Comparison of ENCODE assay signal across 1 mouse cellular context in genomic region chr2:60209703-60210651, GRCm38 (mm10).
A peak's percentile ranks its signal among the peaks of the same experiment; 100 is the strongest.
TF ChIP-seq lines count a peak whose summit lies in the region.

Gene Baz2b (minus strand): TSS chr2:60209839.
Gene March7 (plus strand): TSS chr2:60209887.

TF ChIP-seq in CH12.LX, 34 proteins besides CTCF, POLR2A, EP300 and RAD21 (continued from another document):
- no peak for TF ChIP-seq USF2 (conservative IDR thresholded peaks at IDR 0.05; ENCODE audit: low read depth, low read length)
- peak; percentile 48; the same call in 1 of the 2 replicates for TF ChIP-seq MAZ (IDR thresholded peaks at IDR 0.05; ENCODE audit: low read depth, low read length)
- no peak for TF ChIP-seq GABPA (IDR thresholded peaks at IDR 0.05; ENCODE audit: insufficient replicate concordance, low read depth, low read length)
- no peak for TF ChIP-seq MAX (IDR thresholded peaks at IDR 0.05; ENCODE audit: low read length)
- peak; percentile 20; the same call in 1 of the 2 replicates for TF ChIP-seq SMC3 (IDR thresholded peaks at IDR 0.05; ENCODE audit: low read depth, low read length)
- TF ChIP-seq MYC (IDR thresholded peaks at IDR 0.05; ENCODE audit: low read depth, low read length), result no peak
- peak; percentile 37; the same call in 1 of the 2 replicates for TF ChIP-seq HCFC1 (IDR thresholded peaks at IDR 0.05; ENCODE audit: low read depth, low read length)
- TF ChIP-seq CHD2 (IDR thresholded peaks at IDR 0.05; ENCODE audit: low read length), result peak; percentile 99
- TF ChIP-seq KAT2A (IDR thresholded peaks at IDR 0.05; ENCODE audit: insufficient replicate concordance, low read length), result no peak
- TF ChIP-seq NELFE (IDR thresholded peaks at IDR 0.05; ENCODE audit: low read depth, low read length), result peak; percentile 80
- TF ChIP-seq USF1 (IDR thresholded peaks at IDR 0.05; ENCODE audit: low read depth, low read length), result no peak
- TF ChIP-seq TBP (conservative IDR thresholded peaks at IDR 0.05; ENCODE audit: low read depth, low read length), result no peak
- TF ChIP-seq UBTF (IDR thresholded peaks at IDR 0.05; ENCODE audit: low read depth, low read length), result peak; percentile 39; the same call in 1 of the 2 replicates
- no peak for TF ChIP-seq PAX5 (IDR thresholded peaks at IDR 0.05; ENCODE audit: low read length)
- no peak for TF ChIP-seq RCOR1 (conservative IDR thresholded peaks at IDR 0.05; ENCODE audit: low read depth, low read length)
- peak; percentile 14; the same call in 1 of the 2 replicates for TF ChIP-seq BHLHE40 (IDR thresholded peaks at IDR 0.05; ENCODE audit: low read depth, low read length)
- TF ChIP-seq IRF4 (IDR thresholded peaks at IDR 0.05; ENCODE audit: low read depth, low read length), result 0 out of 2 replicates have a peak, but pooled peaks have one; percentile 17
- peak; percentile 77 for TF ChIP-seq MXI1 (IDR thresholded peaks at IDR 0.05; ENCODE audit: low read depth, low read length)
- no peak for TF ChIP-seq JUN (IDR thresholded peaks at IDR 0.05; ENCODE audit: insufficient read depth, low read depth, low read length)
